Mouse (Mus musculus) liver, embryonic 15.5 days (tissue): ENCODE measurements at regions not wholly inside any gene's neighbourhood (a gene's known extent, or its start where the extent isn't known, plus 50 kb on each side); places are given as distances from the start of the nearest gene placed in this dataset.

ENCODE experiments used
- ATAC-seq: fragments of 200-750 bp; cut with Nextera tagmentation; 2 replicates; pipeline ENCODE4 v1.8.0; 2017; ENCODE audit warnings: moderate number of reproducible peaks, mild to moderate bottlenecking, moderate library complexity; ENCODE audit not compliant: insufficient read depth
- H3K27ac ChIP-seq: fragments of 300-500 bp; sonication (generic); replicated peaks from 2 replicates; pipeline ENCODE4 v1.5.1; 2015; ENCODE audit warnings: mild to moderate bottlenecking, inconsistent platforms
- H3K27me3 ChIP-seq: fragments of 300-500 bp; sonication (generic); 2 replicates; pipeline ENCODE4 v1.6.1; 2015; ENCODE audit warnings: mild to moderate bottlenecking, inconsistent platforms
- H3K36me3 ChIP-seq: fragments of 300-500 bp; sonication (generic); replicated peaks from 2 replicates; pipeline ENCODE4 v1.6.1; 2015; ENCODE audit warnings: moderate library complexity, mild to moderate bottlenecking, inconsistent platforms
- H3K4me1 ChIP-seq: fragments of 300-500 bp; sonication (generic); replicated peaks from 2 replicates; pipeline ENCODE4 v1.6.1; 2015; ENCODE audit warnings: inconsistent platforms
- H3K4me2 ChIP-seq: fragments of 300-500 bp; sonication (generic); 2 replicates; pipeline ENCODE4 v1.6.1; 2015; ENCODE audit warnings: moderate library complexity, mild to moderate bottlenecking, inconsistent platforms
- H3K4me3 ChIP-seq: fragments of 300-500 bp; sonication (generic); replicated peaks from 2 replicates; pipeline ENCODE4 v1.5.1; 2015; ENCODE audit warnings: mild to moderate bottlenecking, inconsistent platforms
- H3K9ac ChIP-seq: fragments of 300-500 bp; sonication (generic); 2 replicates; pipeline ENCODE4 v1.6.1; 2015; ENCODE audit warnings: moderate library complexity, mild to moderate bottlenecking, inconsistent platforms
- H3K9me3 ChIP-seq: fragments of 300-500 bp; sonication (generic); replicated peaks from 2 replicates; pipeline ENCODE4 v1.6.1; 2016; ENCODE audit warnings: inconsistent platforms
- WGBS: fragments of 180-500 bp; shearing (Covaris S2); methylation state at CpG from one replicate; pipeline ENCODE4 v1.1.7; 2015; ENCODE audit warnings: mixed read lengths; ENCODE audit not compliant: insufficient replicate concordance; 5-methylcytosine and 5-hydroxymethylcytosine counted together

- no peaks in the 10 kb centered on the region for H3K9me3 ChIP-seq
- no peak overlapping the region for H3K4me2 ChIP-seq
- H3K9ac ChIP-seq: no peak overlapping the region
- H3K27me3 ChIP-seq: no peaks in the 10 kb centered on the region
- peaks cover 9% of the 10 kb centered on the region for H3K4me1 ChIP-seq
- H3K4me3 ChIP-seq: no peak overlapping the region
- peak overlapping the region; percentile 67 for H3K27ac ChIP-seq
- WGBS: 38% methylated on average over 5 of the region's 5 CpGs
- no peak for ATAC-seq
- H3K36me3 ChIP-seq: no peaks in the 10 kb centered on the region
These were observed 146.9 kb upstream of the Pik3r1 start for GRCm38 (mm10) chr13:101914691-101915541.

GRCm38 (mm10) chr13:101915542-101915941, 147.5 kb upstream of the Pik3r1 start:
- 65% methylated on average over 6 of the region's 6 CpGs for WGBS

GRCm38 (mm10) chr13:101915948-101916594, 148.1 kb upstream of the Pik3r1 start:
- WGBS: 40% methylated on average over 6 of the region's 6 CpGs
- no peak overlapping the region for H3K4me2 ChIP-seq
- peak; percentile 64; the same call in 1 of the 2 replicates for ATAC-seq

More at GRCm38 (mm10) chr13:101915542-101915941, 147.5 kb upstream of the Pik3r1 start:
- H3K4me2 ChIP-seq: no peak overlapping the region
- no peak for ATAC-seq
- H3K4me1 ChIP-seq: peaks cover 9% of the 10 kb centered on the region
- H3K36me3 ChIP-seq: no peaks in the 10 kb centered on the region
- H3K9me3 ChIP-seq: no peaks in the 10 kb centered on the region
- no peak overlapping the region for H3K9ac ChIP-seq
- no peak overlapping the region for H3K4me3 ChIP-seq
- H3K27me3 ChIP-seq: no peaks in the 10 kb centered on the region
- H3K27ac ChIP-seq: peak overlapping the region; percentile 67

GRCm38 (mm10) chr13:101916876-101917275, 148.9 kb upstream of the Pik3r1 start:
- no peak overlapping the region for H3K4me3 ChIP-seq
- H3K36me3 ChIP-seq: no peaks in the 10 kb centered on the region
- 76% methylated on average over 5 of the region's 5 CpGs for WGBS
- H3K4me1 ChIP-seq: peaks cover 9% of the 10 kb centered on the region
- no peak overlapping the region for H3K9ac ChIP-seq
- H3K9me3 ChIP-seq: no peaks in the 10 kb centered on the region
- no peak overlapping the region for H3K27ac ChIP-seq
- no peak overlapping the region for H3K4me2 ChIP-seq
- H3K27me3 ChIP-seq: no peaks in the 10 kb centered on the region
- no peak for ATAC-seq

More at GRCm38 (mm10) chr13:101915948-101916594, 148.1 kb upstream of the Pik3r1 start:
- Histone ChIP-seq H3K9me3 (no peaks in the 10 kb centered on the region), H3K36me3 (no peaks in the 10 kb centered on the region), H3K9ac (no peak overlapping the region), H3K4me3 (no peak overlapping the region), H3K27ac (peak overlapping the region; percentile 67; the same call in 1 of the 2 replicates), H3K27me3 (no peaks in the 10 kb centered on the region), H3K4me1 (peaks cover 9% of the 10 kb centered on the region)

GRCm38 (mm10) chr13:101918185-101918584, 150.2 kb upstream of the Pik3r1 start:
- no peaks in the 10 kb centered on the region for H3K36me3 ChIP-seq
- H3K4me2 ChIP-seq: no peak overlapping the region
- no peak overlapping the region for H3K27ac ChIP-seq
- H3K9me3 ChIP-seq: no peaks in the 10 kb centered on the region
- no peaks in the 10 kb centered on the region for H3K27me3 ChIP-seq
- H3K4me1 ChIP-seq: peaks cover 9% of the 10 kb centered on the region
- WGBS: 54% methylated on average over 3 of the region's 3 CpGs
- no peak overlapping the region for H3K4me3 ChIP-seq
- ATAC-seq: no peak
- no peak overlapping the region for H3K9ac ChIP-seq

GRCm38 (mm10) chr13:101919266-101919665, 151.2 kb upstream of the Pik3r1 start:
- H3K9ac ChIP-seq: no peak overlapping the region
- H3K36me3 ChIP-seq: no peaks in the 10 kb centered on the region
- H3K4me1 ChIP-seq: peaks cover 9% of the 10 kb centered on the region
- H3K4me2 ChIP-seq: no peak overlapping the region
- no peak overlapping the region for H3K27ac ChIP-seq
- 61% methylated on average over 5 of the region's 5 CpGs for WGBS
- no peak overlapping the region for H3K4me3 ChIP-seq
- H3K27me3 ChIP-seq: no peaks in the 10 kb centered on the region
- no peak for ATAC-seq
- no peaks in the 10 kb centered on the region for H3K9me3 ChIP-seq

- Histone ChIP-seq H3K27me3 (no peaks in the 10 kb centered on the region), H3K4me2 (no peak overlapping the region), H3K9ac (no peak overlapping the region), H3K36me3 (no peaks in the 10 kb centered on the region), H3K9me3 (no peaks in the 10 kb centered on the region), H3K4me1 (no peaks in the 10 kb centered on the region; the same call in 1 of the 2 replicates), H3K27ac (no peak overlapping the region), H3K4me3 (no peak overlapping the region)
- ATAC-seq: no peak
- 49% methylated on average over 3 of the region's 3 CpGs for WGBS
These were observed 152.4 kb upstream of the Pik3r1 start for GRCm38 (mm10) chr13:101920384-101920783.

GRCm38 (mm10) chr13:101924637-101925036, 156.6 kb upstream of the Pik3r1 start:
- no peak overlapping the region for H3K27ac ChIP-seq
- WGBS: 71% methylated on average over 2 of the region's 2 CpGs
- ATAC-seq: no peak
- H3K4me3 ChIP-seq: no peak overlapping the region
- H3K4me2 ChIP-seq: no peak overlapping the region
- H3K4me1 ChIP-seq: no peaks in the 10 kb centered on the region
- no peak overlapping the region for H3K9ac ChIP-seq
- no peaks in the 10 kb centered on the region for H3K9me3 ChIP-seq
- H3K36me3 ChIP-seq: no peaks in the 10 kb centered on the region
- no peaks in the 10 kb centered on the region for H3K27me3 ChIP-seq

- Histone ChIP-seq H3K36me3 (no peaks in the 10 kb centered on the region), H3K27me3 (no peaks in the 10 kb centered on the region), H3K4me1 (no peaks in the 10 kb centered on the region), H3K9me3 (no peaks in the 10 kb centered on the region), H3K4me2 (no peak overlapping the region), H3K4me3 (no peak overlapping the region), H3K27ac (no peak overlapping the region), H3K9ac (no peak overlapping the region)
- no peak for ATAC-seq
- 66% methylated on average over 4 of the region's 4 CpGs for WGBS
These were observed 163.2 kb upstream of the Pik3r1 start for GRCm38 (mm10) chr13:101931264-101931663.

GRCm38 (mm10) chr13:101931882-101932281, 163.9 kb upstream of the Pik3r1 start:
- H3K4me1 ChIP-seq: no peaks in the 10 kb centered on the region
- WGBS: 62% methylated on average over 1 of the region's 1 CpGs
- H3K4me3 ChIP-seq: no peak overlapping the region
- H3K9ac ChIP-seq: no peak overlapping the region
- H3K36me3 ChIP-seq: no peaks in the 10 kb centered on the region
- no peak overlapping the region for H3K4me2 ChIP-seq
- no peaks in the 10 kb centered on the region for H3K27me3 ChIP-seq
- no peak overlapping the region for H3K27ac ChIP-seq
- ATAC-seq: no peak
- no peaks in the 10 kb centered on the region for H3K9me3 ChIP-seq

- H3K4me1 ChIP-seq: no peaks in the 10 kb centered on the region
- no peaks in the 10 kb centered on the region for H3K9me3 ChIP-seq
- H3K36me3 ChIP-seq: no peaks in the 10 kb centered on the region
- H3K27ac ChIP-seq: no peak overlapping the region
- no peak overlapping the region for H3K9ac ChIP-seq
- no peaks in the 10 kb centered on the region for H3K27me3 ChIP-seq
- no peak for ATAC-seq
- no peak overlapping the region for H3K4me2 ChIP-seq
- H3K4me3 ChIP-seq: no peak overlapping the region
- 30% methylated on average over 4 of the region's 4 CpGs for WGBS
These were observed 167.8 kb upstream of the Pik3r1 start for GRCm38 (mm10) chr13:101935843-101936242.
